Mouse (Mus musculus) hindbrain, embryonic 16.5 days (tissue): Measurements from ENCODE around the gene Mtfmt. TPM values are rescaled to one million over a fixed set of nuclear protein-coding genes. Genes with fewer than 3 reads are reported as not detected.

Experiments
- ATAC-seq: fragments of 200-750 bp; cut with Nextera tagmentation; 2 replicates; pipeline ENCODE4 v1.8.0; 2017; ENCODE audit warnings: moderate TSS enrichment, moderate library complexity
- H3K27ac ChIP-seq: fragments of 300-500 bp; sonication (generic); 2 replicates; pipeline ENCODE4 v1.5.1; 2014; ENCODE audit warnings: low read depth, mild to moderate bottlenecking, control low read depth, low read length, moderate library complexity
- H3K27me3 ChIP-seq: fragments of 300-500 bp; sonication (generic); replicated peaks from 2 replicates; pipeline ENCODE4 v1.6.1; 2014; ENCODE audit warnings: low read length; ENCODE audit not compliant: control insufficient read depth, insufficient read depth
- H3K36me3 ChIP-seq: fragments of 300-500 bp; sonication (generic); 2 replicates; pipeline ENCODE4 v1.6.1; 2014; ENCODE audit warnings: mild to moderate bottlenecking, low read length, moderate library complexity, mixed read lengths; ENCODE audit not compliant: control insufficient read depth, insufficient read depth
- H3K4me1 ChIP-seq: fragments of 300-500 bp; sonication (generic); 2 replicates; pipeline ENCODE4 v1.6.1; 2014; ENCODE audit warnings: low read depth, low read length; ENCODE audit not compliant: control insufficient read depth, insufficient read depth
- H3K4me2 ChIP-seq: fragments of 300-500 bp; sonication (generic); 2 replicates; pipeline ENCODE4 v1.6.1; 2014; ENCODE audit warnings: mild to moderate bottlenecking, low read length, control low read depth, moderate library complexity
- H3K4me3 ChIP-seq: fragments of 300-500 bp; sonication (generic); 2 replicates; pipeline ENCODE4 v1.5.1; 2014; ENCODE audit warnings: mild to moderate bottlenecking, low read length, control low read depth, moderate library complexity
- H3K9ac ChIP-seq: fragments of 300-500 bp; sonication (generic); 2 replicates; pipeline ENCODE4 v1.6.1; 2014; ENCODE audit warnings: low read depth, mild to moderate bottlenecking, control low read depth, low read length, moderate library complexity
- H3K9me3 ChIP-seq: fragments of 300-500 bp; sonication (generic); 2 replicates; pipeline ENCODE4 v1.6.1; 2014; ENCODE audit warnings: mild to moderate bottlenecking, low read length, moderate library complexity; ENCODE audit not compliant: control insufficient read depth
- WGBS: fragments of 180-500 bp; shearing (Covaris S2); extraction: QIAGEN DNeasy Blood & Tissue Kit; methylation state at CpG from one replicate; pipeline ENCODE4 v1.1.7; 2014; 5-methylcytosine and 5-hydroxymethylcytosine counted together
- polyA plus RNA-seq: library from polyadenylated mRNA; unstranded; fragments of >200 nt; fragmentation: Nextera tagmentation; extraction: Ambion mirVana; gene quantifications from 2 replicates; pipeline ENCODE4 v1.2.1, GENCODE M21; 2015

Gene Mtfmt
- polyA plus RNA-seq, 1 experiment from 2014 or later: 22.8 TPM

- Histone ChIP-seq H3K9me3 (no peaks in the 10 kb centered on the region), H3K27ac (no peak overlapping the region), H3K27me3 (no peaks in the 10 kb centered on the region), H3K4me3 (no peak overlapping the region), H3K9ac (no peak overlapping the region), H3K4me1 (no peaks in the 10 kb centered on the region), H3K4me2 (no peak overlapping the region), H3K36me3 (peaks cover 18% of the 10 kb centered on the region)
- 90% methylated on average over 4 of the region's 4 CpGs for WGBS
- no peak for ATAC-seq
Measured at GRCm38 (mm10) chr9:65472769-65473168, 37.2 kb downstream of the Mtfmt start.

DNA sequence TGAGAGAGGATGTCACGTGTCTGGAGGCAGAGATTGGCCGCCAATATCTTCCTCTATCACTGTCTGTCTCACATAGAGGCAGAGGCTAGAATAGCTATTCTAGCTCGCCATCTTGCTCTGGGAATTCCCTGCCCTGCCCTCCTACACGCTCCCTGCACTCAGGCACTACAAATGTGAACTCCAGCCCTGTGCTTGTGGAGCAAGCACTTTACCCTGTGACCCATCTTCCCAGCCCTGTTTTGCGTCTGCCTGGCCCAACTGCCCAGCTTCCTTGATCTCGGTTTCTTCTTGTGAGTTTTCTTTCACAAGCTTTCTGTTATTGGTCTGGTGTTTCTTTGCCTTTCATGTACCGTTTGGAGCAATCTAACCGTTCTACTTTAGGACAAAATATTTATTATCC is 43.6 kb downstream of the Mtfmt start:
- no peaks in the 10 kb centered on the region for H3K9me3 ChIP-seq
- no peak overlapping the region for H3K4me3 ChIP-seq
- no peak overlapping the region for H3K27ac ChIP-seq
- no peak for ATAC-seq
- H3K4me1 ChIP-seq: no peaks in the 10 kb centered on the region
- no peaks in the 10 kb centered on the region for H3K27me3 ChIP-seq
- H3K4me2 ChIP-seq: no peak overlapping the region
- 89% methylated on average over 8 of the region's 8 CpGs for WGBS
- peaks cover 28% of the 10 kb centered on the region for H3K36me3 ChIP-seq
- no peak overlapping the region for H3K9ac ChIP-seq

- H3K27ac ChIP-seq: no peak overlapping the region
- H3K4me3 ChIP-seq: no peak overlapping the region
- no peaks in the 10 kb centered on the region for H3K27me3 ChIP-seq
- no peak overlapping the region for H3K9ac ChIP-seq
- WGBS: 89% methylated on average over 5 of the region's 5 CpGs
- H3K36me3 ChIP-seq: peaks cover 32% of the 10 kb centered on the region
- no peaks in the 10 kb centered on the region for H3K4me1 ChIP-seq
- H3K9me3 ChIP-seq: no peaks in the 10 kb centered on the region
- H3K4me2 ChIP-seq: no peak overlapping the region
- ATAC-seq: no peak
Measured at GRCm38 (mm10) chr9:65480071-65480470, 44.5 kb downstream of the Mtfmt start.

DNA sequence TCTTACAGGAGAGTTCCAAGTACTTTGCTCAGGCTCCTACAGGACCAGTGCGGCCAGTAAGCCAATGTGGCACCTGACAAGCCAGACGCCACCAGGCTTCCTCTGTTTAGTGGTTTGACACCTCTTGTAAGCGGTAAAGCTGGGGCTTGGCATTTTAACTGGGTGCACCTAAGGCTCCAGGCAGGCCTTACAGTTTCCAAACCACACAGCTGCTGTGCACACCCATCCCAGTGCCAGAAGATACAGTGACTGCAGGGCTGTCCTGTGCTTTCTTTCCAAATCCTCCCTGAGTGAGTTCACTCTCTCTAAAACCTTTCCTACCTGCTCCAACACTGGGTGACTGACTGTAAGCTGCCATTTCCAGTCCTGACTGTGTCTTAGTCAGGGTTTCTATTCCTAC is 55.9 kb downstream of the Mtfmt start:
- Histone ChIP-seq H3K36me3 (peaks cover 6% of the 10 kb centered on the region), H3K27me3 (no peaks in the 10 kb centered on the region), H3K4me3 (no peak overlapping the region), H3K9me3 (no peaks in the 10 kb centered on the region), H3K4me2 (no peak overlapping the region), H3K27ac (no peak overlapping the region), H3K4me1 (no peaks in the 10 kb centered on the region), H3K9ac (no peak overlapping the region)
- WGBS: 96% methylated on average over 3 of the region's 3 CpGs
- no peak for ATAC-seq

DNA sequence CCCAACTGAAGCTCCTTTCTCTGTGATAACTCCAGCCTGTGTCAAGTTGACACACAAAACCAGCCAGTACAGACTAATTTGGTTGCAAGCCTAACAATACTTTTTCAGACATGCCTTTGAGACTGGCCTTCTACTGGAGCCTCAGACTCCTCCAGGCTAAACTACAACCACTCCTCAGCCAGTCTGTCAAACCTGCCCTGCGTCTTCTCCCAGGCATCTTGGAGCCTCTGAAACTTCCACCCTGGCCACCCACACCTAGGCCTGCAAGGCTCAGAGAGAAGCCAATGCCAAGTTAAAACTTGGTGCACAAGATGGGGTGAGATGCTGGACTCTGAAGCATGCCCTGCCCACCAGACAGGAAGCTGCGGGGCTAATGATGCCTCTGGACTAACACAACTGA is 56.8 kb downstream of the Mtfmt start:
- Histone ChIP-seq H3K36me3 (no peaks in the 10 kb centered on the region), H3K4me3 (no peak overlapping the region), H3K9ac (no peak overlapping the region), H3K27ac (no peak overlapping the region), H3K4me2 (no peak overlapping the region), H3K9me3 (no peaks in the 10 kb centered on the region), H3K4me1 (no peaks in the 10 kb centered on the region), H3K27me3 (no peaks in the 10 kb centered on the region)
- WGBS: 94% methylated on average over 2 of the region's 2 CpGs
- ATAC-seq: no peak

DNA sequence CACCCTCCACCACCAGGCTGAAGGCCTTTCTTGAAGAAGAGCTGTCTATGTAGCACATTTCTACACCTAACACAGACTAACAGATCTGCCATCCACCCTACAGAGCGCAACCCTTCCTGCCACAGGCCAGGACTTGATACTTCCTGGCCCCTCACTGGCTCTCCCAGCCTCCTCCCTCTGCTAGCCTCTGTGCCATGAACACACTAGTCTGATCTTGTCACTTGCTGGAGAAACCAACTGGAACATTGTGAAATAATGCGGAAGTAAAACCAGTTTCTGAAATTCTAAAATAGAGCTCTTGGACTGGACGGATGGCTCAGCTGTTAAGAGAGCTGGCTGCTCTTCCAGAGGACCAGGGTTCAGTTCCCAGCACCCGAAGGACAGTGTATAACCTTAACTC is 57.3 kb downstream of the Mtfmt start:
- Histone ChIP-seq H3K27me3 (no peaks in the 10 kb centered on the region), H3K9me3 (no peaks in the 10 kb centered on the region)

DNA sequence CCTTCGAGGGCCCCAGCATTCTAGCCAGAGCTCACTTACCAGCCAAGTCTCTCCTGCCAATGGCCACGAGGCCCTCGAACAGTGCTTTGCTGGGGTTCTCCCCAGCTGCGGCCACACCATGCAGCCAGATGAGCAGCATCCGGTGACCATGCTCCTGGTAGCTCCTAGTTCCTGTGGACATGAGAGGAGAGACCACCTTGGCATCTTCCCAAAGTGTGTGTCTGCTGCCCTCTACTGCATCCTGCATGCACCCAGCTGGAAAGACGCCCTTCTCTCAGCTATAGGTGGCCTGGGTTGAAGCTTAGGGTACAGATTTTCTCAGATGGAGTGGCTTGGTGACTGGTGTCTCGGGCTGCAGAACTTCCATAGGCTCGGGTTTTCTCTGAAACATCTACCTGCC is 66.6 kb downstream of the Mtfmt start:
- no peak for ATAC-seq
- no peaks in the 10 kb centered on the region for H3K36me3 ChIP-seq
- no peak overlapping the region for H3K4me3 ChIP-seq
- H3K9ac ChIP-seq: no peak overlapping the region
- H3K4me1 ChIP-seq: no peaks in the 10 kb centered on the region
- whole genome bisulfite sequencing: 57% methylated on average over 8 of the region's 8 CpGs
- no peak overlapping the region for H3K4me2 ChIP-seq
- no peaks in the 10 kb centered on the region for H3K27me3 ChIP-seq
- H3K27ac ChIP-seq: no peak overlapping the region
- H3K9me3 ChIP-seq: no peaks in the 10 kb centered on the region

More for the DNA sequence above, 57.3 kb downstream of the Mtfmt start:
- no peak overlapping the region for H3K27ac ChIP-seq
- ATAC-seq: no peak
- H3K4me2 ChIP-seq: no peak overlapping the region
- no peak overlapping the region for H3K9ac ChIP-seq
- no peaks in the 10 kb centered on the region for H3K4me1 ChIP-seq
- H3K4me3 ChIP-seq: no peak overlapping the region
- H3K36me3 ChIP-seq: no peaks in the 10 kb centered on the region
- 94% methylated on average over 4 of the region's 4 CpGs for WGBS

Other genes starting within 250 kb of the Mtfmt start
- 7.7 and 8.3 TPM in 2 replicates for gene Parp16, start 240.4 kb upstream of the Mtfmt start, polyA plus RNA-seq
- gene Cilp, start 170.6 kb upstream of the Mtfmt start, polyA plus RNA-seq: 0.38 and 0.91 TPM in 2 replicates
- gene Clpx, start 141.5 kb upstream of the Mtfmt start, polyA plus RNA-seq: 37.2 and 41.6 TPM in 2 replicates
- gene Pdcd7, start 89.7 kb upstream of the Mtfmt start, polyA plus RNA-seq: 4.0 and 6.7 TPM in 2 replicates
- 2.5 and 3.0 TPM in 2 replicates for gene Ubap1l, start 74.7 kb upstream of the Mtfmt start, polyA plus RNA-seq
- gene Kbtbd13, start 44.1 kb upstream of the Mtfmt start, polyA plus RNA-seq: 0.55 and 0.78 TPM in 2 replicates
- 7.7 and 8.1 TPM in 2 replicates for gene Rasl12, start 37.3 kb upstream of the Mtfmt start, polyA plus RNA-seq
- gene Slc51b, start 12.8 kb upstream of the Mtfmt start, polyA plus RNA-seq: not detected in 2 replicates
- 107 TPM in 2 replicates for gene Spg21, start 25.2 kb downstream of the Mtfmt start, polyA plus RNA-seq
- gene Ankdd1a, start 84.4 kb downstream of the Mtfmt start, polyA plus RNA-seq: 1.1 and 1.2 TPM in 2 replicates
- 7.1 and 8.0 TPM in 2 replicates for gene Plekho2, start 144.3 kb downstream of the Mtfmt start, polyA plus RNA-seq
- 3.2 and 4.3 TPM in 2 replicates for gene Pif1, start 151.4 kb downstream of the Mtfmt start, polyA plus RNA-seq
- 4.6 and 4.7 TPM in 2 replicates for gene Rbpms2, start 193.9 kb downstream of the Mtfmt start, polyA plus RNA-seq
- gene Oaz2, start 232.2 kb downstream of the Mtfmt start, polyA plus RNA-seq: 419 and 449 TPM in 2 replicates